Mouse (Mus musculus) midbrain, embryonic 11.5 days (tissue): ENCODE measurements around the gene Sgms1. TPM values are rescaled to one million over a fixed set of nuclear protein-coding genes. Genes with fewer than 3 reads are reported as not detected.
"Not testable (repeated sequence)": the region's sequence is repeated elsewhere in the genome, so short reads cannot be mapped to it uniquely, and the experiment has no call there.

ENCODE experiments used
- ATAC-seq: fragments of 200-750 bp; cut with Nextera tagmentation; 2 replicates; pipeline ENCODE4 v1.8.0; 2017; ENCODE audit warnings: moderate TSS enrichment, moderate library complexity; ENCODE audit not compliant: low FRiP score
- DNase-seq: peaks from one replicate; pipeline ENCODE4 v3.0.0; 2015; ENCODE audit warnings: low spot score; ENCODE audit errors: missing footprints
- H3K27ac ChIP-seq: fragments of 300-500 bp; sonication (generic); 2 replicates; pipeline ENCODE4 v1.5.1; 2014; ENCODE audit warnings: low read depth, low read length
- H3K27me3 ChIP-seq: fragments of 300-500 bp; sonication (generic); 2 replicates; pipeline ENCODE4 v1.6.1; 2014; ENCODE audit warnings: mild to moderate bottlenecking, low read length, moderate library complexity, mixed read lengths; ENCODE audit not compliant: control insufficient read depth, insufficient read depth
- H3K36me3 ChIP-seq: fragments of 300-500 bp; sonication (generic); 2 replicates; pipeline ENCODE4 v1.6.1; 2014; ENCODE audit warnings: mild to moderate bottlenecking, low read length, moderate library complexity, mixed read lengths; ENCODE audit not compliant: control insufficient read depth, insufficient read depth
- H3K4me1 ChIP-seq: fragments of 300-500 bp; sonication (generic); 2 replicates; pipeline ENCODE4 v1.6.1; 2014; ENCODE audit warnings: low read length; ENCODE audit not compliant: control insufficient read depth, insufficient read depth
- H3K4me2 ChIP-seq: fragments of 300-500 bp; sonication (generic); 2 replicates; pipeline ENCODE4 v1.6.1; 2014; ENCODE audit warnings: mild to moderate bottlenecking, moderate library complexity
- H3K4me3 ChIP-seq: fragments of 300-500 bp; sonication (generic); 2 replicates; pipeline ENCODE4 v1.5.1; 2014; ENCODE audit warnings: low read depth, low read length
- H3K9ac ChIP-seq: fragments of 300-500 bp; sonication (generic); 2 replicates; pipeline ENCODE4 v1.6.1; 2014; ENCODE audit warnings: low read length
- H3K9me3 ChIP-seq: fragments of 300-500 bp; sonication (generic); 2 replicates; pipeline ENCODE4 v1.6.1; 2016; ENCODE audit warnings: low read length; ENCODE audit not compliant: control insufficient read depth
- WGBS: fragments of 180-500 bp; shearing (Covaris S2); extraction: QIAGEN DNeasy Blood & Tissue Kit; methylation state at CpG from one replicate; pipeline ENCODE4 v1.1.7; 2014; 5-methylcytosine and 5-hydroxymethylcytosine counted together
- polyA plus RNA-seq: library from polyadenylated mRNA; unstranded; fragments of >200 nt; fragmentation: Nextera tagmentation; extraction: Ambion mirVana; gene quantifications from 2 replicates; pipeline ENCODE4 v1.2.1, GENCODE M21; 2014

Sgms1 gene
- polyA plus RNA-seq, 1 experiment from 2014 or later: 10.1 TPM

DNA sequence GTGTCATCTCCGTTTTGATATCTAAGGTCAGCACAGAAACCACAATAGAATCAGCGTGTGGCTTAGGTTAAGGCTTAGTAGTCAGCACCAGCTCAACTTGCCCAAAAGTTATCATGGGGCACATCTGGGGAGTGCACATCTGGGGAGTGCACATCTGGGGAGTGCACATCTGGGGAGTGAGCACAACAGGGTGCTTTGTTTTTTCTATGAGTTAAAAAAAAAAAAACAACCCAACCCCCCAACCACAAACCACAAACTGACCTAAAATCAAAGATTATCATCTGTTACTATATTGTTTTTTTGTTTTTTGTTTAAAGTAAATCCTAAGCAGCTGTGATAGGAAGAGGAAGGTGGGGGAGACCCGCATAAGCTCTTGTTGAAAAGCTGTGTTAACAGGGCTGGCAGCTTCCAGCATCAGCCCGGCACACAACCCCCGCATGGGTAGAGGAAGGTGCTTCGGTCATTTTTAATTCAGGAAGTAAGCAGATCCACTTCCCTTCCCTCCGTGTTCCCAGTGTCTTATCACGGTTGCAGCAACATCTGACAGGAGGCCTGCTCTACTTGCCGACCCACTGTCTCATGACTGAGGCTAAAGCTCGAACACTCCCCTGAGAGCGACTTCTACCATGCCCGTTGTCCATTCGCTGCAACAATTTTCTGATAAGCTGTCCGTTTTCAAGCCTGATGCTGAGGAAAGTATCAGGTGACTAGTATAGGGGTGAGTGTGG is 251.0 kb downstream of the Sgms1 start:
- no peak for ATAC-seq
- Histone ChIP-seq H3K4me2 (no peak overlapping the region), H3K27ac (no peak overlapping the region), H3K9ac (no peak overlapping the region), H3K4me3 (no peak overlapping the region), H3K9me3 (no peaks in the 10 kb centered on the region), H3K36me3 (no peaks in the 10 kb centered on the region), H3K4me1 (peaks cover 4% of the 10 kb centered on the region; the same call in 1 of the 2 replicates), H3K27me3 (no peaks in the 10 kb centered on the region)
- 77% methylated on average over 14 of the region's 14 CpGs for WGBS
- DNase-seq: peak; percentile 28

DNA sequence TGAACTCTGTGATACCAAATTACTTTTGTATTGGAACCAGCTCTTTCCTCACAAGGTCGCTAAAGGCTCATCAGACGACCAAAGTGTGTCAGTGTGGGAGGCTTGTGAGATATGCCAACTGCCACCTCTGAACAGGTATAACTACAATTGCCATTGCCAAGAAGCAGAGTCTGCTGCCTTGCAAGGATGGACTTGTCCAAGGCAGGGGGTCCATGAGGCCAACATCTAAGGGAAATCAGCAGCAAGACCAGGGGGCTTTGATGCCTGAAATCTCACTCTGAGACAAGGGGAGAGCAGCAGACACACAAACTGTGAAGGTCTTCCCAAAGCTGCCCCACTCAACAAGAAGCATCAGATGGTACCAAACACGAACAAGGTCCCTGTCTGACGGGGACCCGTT is 251.6 kb downstream of the Sgms1 start:
- Histone ChIP-seq H3K36me3 (no peaks in the 10 kb centered on the region), H3K4me2 (no peak overlapping the region), H3K4me1 (peaks cover 4% of the 10 kb centered on the region; the same call in 1 of the 2 replicates), H3K9me3 (no peaks in the 10 kb centered on the region), H3K9ac (no peak overlapping the region), H3K27ac (no peak overlapping the region), H3K4me3 (no peak overlapping the region), H3K27me3 (no peaks in the 10 kb centered on the region)
- DNase-seq: no peak
- ATAC-seq: no peak
- 86% methylated on average over 5 of the region's 5 CpGs for WGBS

DNA sequence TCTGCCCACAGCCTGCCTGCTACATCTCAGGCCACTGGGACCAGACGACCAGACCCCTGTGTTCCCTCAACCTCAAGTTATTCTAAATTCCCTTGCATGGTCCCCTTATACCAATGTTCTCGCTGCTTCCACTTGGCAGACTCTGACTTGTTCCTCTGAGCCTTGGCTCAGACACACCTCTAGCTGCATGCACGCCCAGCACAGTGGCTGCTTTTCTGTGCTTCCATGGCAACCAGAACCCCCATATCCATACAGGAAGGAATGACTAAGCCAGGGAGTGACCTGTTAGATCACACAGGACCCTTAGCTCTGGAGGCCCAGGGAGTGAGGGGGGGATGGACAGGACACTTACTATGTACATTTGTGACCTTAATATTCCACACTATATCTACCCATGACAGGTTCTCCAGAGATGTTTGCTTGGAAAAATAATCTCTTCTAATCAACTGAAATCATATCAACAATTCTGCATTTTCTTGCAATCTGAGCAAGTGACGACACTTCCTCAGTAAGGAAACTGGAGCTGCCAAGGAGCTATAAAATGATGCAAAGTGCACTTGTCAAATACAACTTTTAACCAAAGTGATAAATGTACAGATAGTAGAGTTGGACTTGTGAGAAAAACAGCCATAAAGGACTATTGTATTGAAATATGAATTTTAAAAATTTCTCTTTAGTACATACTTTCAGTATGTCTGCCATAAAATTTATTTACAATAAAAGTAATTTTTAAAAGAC is 252.5 kb downstream of the Sgms1 start:
- WGBS: 43% methylated on average over 4 of the region's 4 CpGs
- H3K4me2 ChIP-seq: no peak overlapping the region
- DNase-seq: no peak
- H3K27me3 ChIP-seq: no peaks in the 10 kb centered on the region
- H3K9me3 ChIP-seq: no peaks in the 10 kb centered on the region
- H3K9ac ChIP-seq: no peak overlapping the region
- H3K4me1 ChIP-seq: peaks cover 4% of the 10 kb centered on the region; the same call in 1 of the 2 replicates
- no peak overlapping the region for H3K4me3 ChIP-seq
- no peak for ATAC-seq
- no peak overlapping the region for H3K27ac ChIP-seq
- H3K36me3 ChIP-seq: no peaks in the 10 kb centered on the region

DNA sequence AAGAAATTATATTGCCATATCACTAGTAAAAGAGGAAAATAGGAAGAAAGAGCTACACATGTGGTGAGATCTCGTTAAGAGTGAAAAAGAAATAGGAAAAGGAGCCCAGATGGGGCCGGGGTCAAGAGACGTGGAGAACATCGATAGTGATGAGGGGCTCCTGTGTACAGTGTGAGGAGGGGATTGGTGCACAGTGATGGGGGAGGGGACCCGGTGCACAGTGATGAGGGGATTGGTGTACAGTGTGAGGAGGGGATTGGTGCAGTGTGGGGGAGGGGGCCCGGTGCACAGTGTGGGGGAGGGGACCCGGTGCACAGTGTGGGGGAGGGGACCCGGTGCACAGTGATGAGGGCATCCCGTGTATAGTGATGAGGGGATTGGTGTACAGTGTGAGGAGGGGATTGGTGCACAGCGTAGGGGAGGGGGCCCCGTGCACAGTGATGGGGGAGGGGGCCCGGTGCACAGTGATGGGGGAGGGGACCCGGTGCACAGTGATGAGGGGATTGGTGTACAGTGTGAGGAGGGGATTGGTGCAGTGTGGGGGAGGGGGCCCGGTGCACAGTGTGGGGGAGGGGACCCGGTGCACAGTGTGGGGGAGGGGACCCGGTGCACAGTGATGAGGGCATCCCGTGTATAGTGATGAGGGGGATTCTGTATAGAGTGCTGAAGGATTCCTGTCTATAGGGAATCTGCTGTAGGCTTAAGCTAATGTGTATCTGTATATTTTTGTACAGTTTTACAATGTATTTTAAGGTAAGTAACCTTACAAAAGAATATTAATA is 257.6 kb downstream of the Sgms1 start:
- not testable (repeated sequence) for H3K36me3 ChIP-seq, DNase-seq, H3K4me3 ChIP-seq, H3K4me2 ChIP-seq, H3K27me3 ChIP-seq, H3K9ac ChIP-seq, H3K4me1 ChIP-seq, H3K9me3 ChIP-seq, H3K27ac ChIP-seq
- peak; percentile 52 for ATAC-seq
- 95% methylated on average over 13 of the region's 17 CpGs for WGBS

DNA sequence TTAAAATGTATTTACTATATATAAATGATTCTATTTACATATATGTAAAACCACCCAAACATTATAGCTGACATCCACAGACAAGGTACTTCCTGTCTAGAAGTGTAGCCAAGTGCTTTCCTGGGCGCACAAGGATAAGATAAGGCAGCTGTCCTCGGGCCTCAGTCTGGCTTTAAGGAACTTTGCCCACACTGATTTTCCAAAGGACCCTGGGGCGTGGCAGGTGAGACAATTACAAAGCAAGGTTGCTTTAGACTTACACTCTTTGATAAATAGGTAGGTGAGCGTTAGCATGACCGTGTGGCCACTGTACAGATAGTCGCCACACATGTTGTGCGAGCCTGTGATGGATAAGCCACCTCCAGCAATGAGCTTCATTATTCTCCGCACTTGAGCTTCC is 260.2 kb downstream of the Sgms1 start:
- Histone ChIP-seq H3K9ac (no peak overlapping the region), H3K36me3 (no peaks in the 10 kb centered on the region), H3K4me3 (no peak overlapping the region), H3K27me3 (no peaks in the 10 kb centered on the region), H3K9me3 (no peaks in the 10 kb centered on the region), H3K4me1 (no peaks in the 10 kb centered on the region), H3K27ac (no peak overlapping the region), H3K4me2 (no peak overlapping the region)
- 94% methylated on average over 8 of the region's 8 CpGs for WGBS
- ATAC-seq (no peak), DNase-seq (no peak)

DNA sequence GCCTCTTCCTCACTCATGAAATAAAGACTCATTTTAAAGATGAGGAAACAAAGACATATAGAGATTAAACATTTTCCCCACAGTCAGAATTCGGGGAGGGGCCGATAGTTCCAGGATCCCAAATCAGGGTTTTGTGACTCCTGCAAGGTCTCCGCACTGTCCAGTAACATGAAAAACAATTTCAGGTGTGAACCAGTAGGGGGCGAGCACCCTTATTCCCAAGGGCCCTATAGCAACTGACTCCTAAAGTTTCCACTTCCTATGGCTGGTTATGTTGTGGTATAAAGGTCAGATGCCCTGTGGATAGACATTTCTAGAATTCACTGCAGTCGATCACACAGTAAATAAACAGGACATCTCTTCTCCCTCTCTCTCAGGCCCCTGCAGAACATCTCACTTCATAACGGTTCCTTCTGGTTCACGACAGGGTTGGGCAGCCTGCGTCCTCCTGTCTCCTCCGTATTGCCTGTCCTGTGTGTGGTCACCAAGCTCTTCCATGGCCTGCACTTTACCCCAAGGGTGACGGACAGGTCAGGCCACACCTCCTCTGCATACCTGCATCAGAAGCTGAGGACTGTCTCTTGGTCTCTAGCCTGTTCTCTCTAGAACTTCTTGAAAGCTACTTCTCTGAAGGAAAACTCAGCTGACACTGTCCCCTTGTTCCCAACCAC is 262.2 kb downstream of the Sgms1 start:
- H3K4me3 ChIP-seq: no peak overlapping the region
- ATAC-seq (peak; percentile 38; the same call in 1 of the 2 replicates), DNase-seq (no peak)
- no peak overlapping the region for H3K4me2 ChIP-seq
- H3K36me3 ChIP-seq: no peaks in the 10 kb centered on the region
- H3K27me3 ChIP-seq: no peaks in the 10 kb centered on the region
- 76% methylated on average over 10 of the region's 10 CpGs for WGBS
- H3K4me1 ChIP-seq: no peaks in the 10 kb centered on the region
- no peak overlapping the region for H3K27ac ChIP-seq
- no peak overlapping the region for H3K9ac ChIP-seq
- H3K9me3 ChIP-seq: no peaks in the 10 kb centered on the region

DNA sequence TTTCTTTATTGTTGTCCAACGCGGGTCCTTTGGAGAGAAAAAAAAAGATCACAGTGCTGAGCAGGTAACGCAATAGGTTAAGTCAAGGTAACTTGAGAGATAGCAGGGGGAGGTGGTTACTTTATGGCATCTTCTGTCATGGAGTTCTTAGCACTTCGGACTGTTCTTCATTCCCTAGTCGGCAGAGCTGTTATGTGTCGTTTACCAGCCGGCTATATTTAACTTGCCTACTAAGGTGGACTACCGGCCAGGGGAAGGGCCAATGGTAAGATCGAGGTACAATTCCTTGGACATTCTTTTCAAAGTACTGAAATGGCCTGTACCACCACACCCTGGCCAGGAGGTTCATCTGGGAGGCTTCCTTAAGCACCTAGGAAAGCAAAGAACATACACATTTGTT is 265.4 kb downstream of the Sgms1 start:
- H3K27me3 ChIP-seq: no peaks in the 10 kb centered on the region
- H3K4me2 ChIP-seq: no peak overlapping the region
- 91% methylated on average over 9 of the region's 9 CpGs for WGBS
- H3K4me3 ChIP-seq: no peak overlapping the region
- H3K9ac ChIP-seq: no peak overlapping the region
- no peaks in the 10 kb centered on the region for H3K36me3 ChIP-seq
- H3K27ac ChIP-seq: no peak overlapping the region
- no peaks in the 10 kb centered on the region for H3K4me1 ChIP-seq
- no peaks in the 10 kb centered on the region for H3K9me3 ChIP-seq
- ATAC-seq (no peak), DNase-seq (no peak)

DNA sequence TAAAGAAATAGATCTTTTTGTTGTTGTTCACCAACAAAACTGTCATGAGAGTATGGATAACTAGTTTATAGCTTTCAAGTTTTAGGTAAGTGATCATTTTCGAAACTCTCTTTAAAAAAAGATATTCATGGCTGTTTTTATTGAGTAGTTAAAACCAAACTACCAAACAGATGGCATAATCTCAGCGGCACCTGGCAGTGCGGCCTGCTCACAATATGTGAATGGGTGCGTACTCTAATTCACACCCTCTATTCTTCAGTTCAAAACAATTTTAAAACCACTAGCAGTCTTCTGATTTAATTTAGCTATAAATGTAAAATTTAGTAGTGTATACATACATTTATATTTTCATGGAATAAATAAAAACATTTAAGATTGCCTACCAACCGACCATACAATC is 266.3 kb downstream of the Sgms1 start:
- H3K27ac ChIP-seq: no peak overlapping the region
- no peaks in the 10 kb centered on the region for H3K36me3 ChIP-seq
- H3K9ac ChIP-seq: no peak overlapping the region
- 94% methylated on average over 5 of the region's 5 CpGs for WGBS
- no peak for DNase-seq
- no peaks in the 10 kb centered on the region for H3K27me3 ChIP-seq
- no peak overlapping the region for H3K4me3 ChIP-seq
- H3K9me3 ChIP-seq: no peaks in the 10 kb centered on the region
- H3K4me2 ChIP-seq: no peak overlapping the region
- no peak for ATAC-seq
- no peaks in the 10 kb centered on the region for H3K4me1 ChIP-seq
